Mouse (Mus musculus): ENCODE data around the gene Olfr482.

Olfr482 gene

GRCm38 (mm10) chr7:108097486-108097885 lies at the start of gene Olfr482:
Gene Olfr482 (minus strand): TSS chr7:108097586.
- in situ Hi-C loops (cut with MboI, MseI): no loop called here

GRCm38 (mm10) chr7:108127349-108127748 lies 30.0 kb upstream of the Olfr482 start, which contains the start of gene Olfr484:
Gene Olfr484 (minus strand): TSS chr7:108127449.
- in situ Hi-C loops (cut with MboI, MseI): no loop called here

GRCm38 (mm10) chr7:108121416-108121815 lies 24.0 kb upstream of the Olfr482 start:
- in situ Hi-C loops (cut with MboI, MseI): no loop called here

- in situ Hi-C loops (cut with MboI, MseI): no loop called here
Measured at GRCm38 (mm10) chr7:108120681-108121080, 23.3 kb upstream of the Olfr482 start.

- in situ Hi-C loops (cut with MboI, MseI): no loop called here
Measured at GRCm38 (mm10) chr7:108100549-108100948, 3.2 kb upstream of the Olfr482 start, which contains the start of gene Olfr483. Gene Olfr483 (plus strand): TSS chr7:108100849.

- in situ Hi-C loops (cut with MboI, MseI): no loop called here
Measured at GRCm38 (mm10) chr7:108079555-108079954, 17.8 kb downstream of the Olfr482 start, which contains the start of gene Olfr481. Gene Olfr481 (plus strand): TSS chr7:108079855.

- in situ Hi-C loops (cut with MboI, MseI): no loop called here
Measured at GRCm38 (mm10) chr7:108067246-108067645, 30.1 kb downstream of the Olfr482 start, which contains the start of gene Olfr480. Gene Olfr480 (minus strand): TSS chr7:108067346.

GRCm38 (mm10) chr7:108050393-108050792 lies 47.0 kb downstream of the Olfr482 start, which contains the start of gene Olfr479:
Gene Olfr479 (plus strand): TSS chr7:108050693.
- in situ Hi-C loops (cut with MboI, MseI): no loop called here

Data from T-helper 1 cell (primary cell).